21 mouse cellular contexts compared by ENCODE assay signal in genomic region chr6:95608123-95608522, GRCm38 (mm10).
"Had no signal": no experiment of that assay in that cellular context is flagged by ENCODE, and none has a peak within 500 bp of the region (broad histone marks: within the 10 kb centered on the region; RNA-seq: fewer than 3 reads in every experiment).

No protein-coding gene starts in this region.

- H3K4me2 ChIP-seq: lung, embryonic 14.5 days; midbrain, embryonic 12.5 days; neural tube, embryonic 13.5 days; neural tube, embryonic 15.5 days; stomach, embryonic 15.5 days had no signal

- H3K4me1 ChIP-seq: midbrain, embryonic 10.5 days; midbrain, embryonic 12.5 days; stomach, embryonic 15.5 days had no signal

- DNase-seq: lung, adult 18-20 months; lung, embryonic 14.5 days; lung, postnatal 10 days; lung, postnatal 36 days; midbrain, embryonic 14.5 days; retina, postnatal 1 day; right cerebral cortex, adult 18-20 months; right cerebral cortex, postnatal 25 days; thymus, adult 2 months; thymus, postnatal 25 days; thymus, postnatal 4 days had no signal

- H3K9ac ChIP-seq: lung, embryonic 14.5 days; midbrain, embryonic 12.5 days; neural tube, embryonic 13.5 days; neural tube, embryonic 15.5 days; stomach, embryonic 15.5 days had no signal

- H3K27ac ChIP-seq: macrophage; midbrain, embryonic 10.5 days; midbrain, embryonic 12.5 days; neural tube, embryonic 13.5 days; neural tube, embryonic 15.5 days; stomach, embryonic 15.5 days; stomach, postnatal 0 days had no signal

- H3K4me3 ChIP-seq: megakaryocyte, embryonic 14.5 days; midbrain, embryonic 10.5 days; midbrain, embryonic 12.5 days; myocyte; neural tube, embryonic 13.5 days; neural tube, embryonic 15.5 days; stomach, embryonic 15.5 days had no signal

- H3K27me3 ChIP-seq: megakaryocyte, embryonic 14.5 days; midbrain, embryonic 12.5 days; neural tube, embryonic 13.5 days; neural tube, embryonic 15.5 days; stomach, embryonic 15.5 days had no signal

- H3K9me3 ChIP-seq: megakaryocyte, embryonic 14.5 days; midbrain, embryonic 10.5 days; midbrain, embryonic 12.5 days; neural tube, embryonic 13.5 days; neural tube, embryonic 15.5 days; stomach, embryonic 15.5 days had no signal

- H3K36me3 ChIP-seq: midbrain, embryonic 10.5 days; midbrain, embryonic 12.5 days; neural tube, embryonic 13.5 days; neural tube, embryonic 15.5 days; stomach, embryonic 15.5 days had no signal

- ATAC-seq: midbrain, embryonic 16.5 days had no signal
